Mouse (Mus musculus) liver, embryonic 12.5 days (tissue): ENCODE measurements around the gene Ccnd1. TPM values are rescaled to one million over a fixed set of nuclear protein-coding genes. Genes with fewer than 3 reads are reported as not detected.

Experiments used
- ATAC-seq: fragments of 200-750 bp; cut with Nextera tagmentation; 2 replicates; pipeline ENCODE4 v1.8.0; 2017; ENCODE audit warnings: moderate number of reproducible peaks, mild to moderate bottlenecking, moderate library complexity
- H3K27ac ChIP-seq: fragments of 300-500 bp; sonication (generic); 2 replicates; pipeline ENCODE4 v1.5.1; 2016; ENCODE audit warnings: mild to moderate bottlenecking
- H3K27me3 ChIP-seq: fragments of 300-500 bp; sonication (generic); replicated peaks from 2 replicates; pipeline ENCODE4 v1.6.1; 2016; ENCODE audit warnings: mild to moderate bottlenecking, moderate library complexity
- H3K36me3 ChIP-seq: fragments of 300-500 bp; sonication (generic); 2 replicates; pipeline ENCODE4 v1.6.1; 2016; ENCODE audit warnings: mild to moderate bottlenecking, moderate library complexity
- H3K4me1 ChIP-seq: fragments of 300-500 bp; sonication (generic); 2 replicates; pipeline ENCODE4 v1.6.1; 2016
- H3K4me2 ChIP-seq: fragments of 300-500 bp; sonication (generic); 2 replicates; pipeline ENCODE4 v1.6.1; 2016; ENCODE audit warnings: mild to moderate bottlenecking, moderate library complexity
- H3K4me3 ChIP-seq: fragments of 300-500 bp; sonication (generic); 2 replicates; pipeline ENCODE4 v1.5.1; 2016; ENCODE audit warnings: mild to moderate bottlenecking, moderate library complexity
- H3K9ac ChIP-seq: fragments of 300-500 bp; sonication (generic); 2 replicates; pipeline ENCODE4 v1.6.1; 2016; ENCODE audit warnings: mild to moderate bottlenecking, moderate library complexity
- H3K9me3 ChIP-seq: fragments of 300-500 bp; sonication (generic); replicated peaks from 2 replicates; pipeline ENCODE4 v1.6.1; 2016; ENCODE audit warnings: mild to moderate bottlenecking, moderate library complexity
- WGBS: fragments of 180-500 bp; shearing (Covaris S2); methylation state at CpG from one replicate; pipeline ENCODE4 v1.1.7; 2016; ENCODE audit not compliant: insufficient replicate concordance; 5-methylcytosine and 5-hydroxymethylcytosine counted together
- polyA plus RNA-seq: library from polyadenylated mRNA; unstranded; fragments of >200 nt; fragmentation: Nextera tagmentation; extraction: Ambion mirVana; gene quantifications from 2 replicates; pipeline ENCODE4 v1.2.1, GENCODE M21; 2016

The Ccnd1 gene
- polyA plus RNA-seq, 1 experiment from 2014 or later: 46.0 TPM

DNA sequence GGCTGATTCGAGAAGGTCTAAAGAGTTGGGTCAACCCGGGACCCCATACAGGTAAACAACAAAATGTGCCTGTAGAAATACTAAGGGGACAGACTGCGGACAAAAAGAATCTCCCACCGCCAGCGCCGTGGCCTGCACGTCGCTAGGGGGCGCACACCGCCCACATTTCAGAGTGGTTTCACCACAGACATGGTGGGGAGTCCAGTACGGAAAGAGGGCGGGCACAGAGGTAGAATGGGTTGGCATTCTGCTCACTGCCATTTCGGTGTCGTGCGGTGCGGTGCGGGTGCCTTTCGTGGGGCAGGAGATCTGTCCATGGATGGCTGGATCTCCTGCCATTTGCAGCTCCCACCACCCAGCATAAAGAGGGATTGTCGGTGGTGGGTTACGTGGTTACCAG, 2.2 kb downstream of the Ccnd1 start:
- Histone ChIP-seq H3K4me3 (peak overlapping the region; percentile 57), H3K9ac (peak overlapping the region; percentile 59; the same call in 1 of the 2 replicates), H3K4me1 (peaks cover 20% of the 10 kb centered on the region), H3K36me3 (peaks cover 48% of the 10 kb centered on the region), H3K9me3 (no peaks in the 10 kb centered on the region), H3K27ac (no peak overlapping the region), H3K4me2 (peak overlapping the region; percentile 61), H3K27me3 (peaks cover 68% of the 10 kb centered on the region)
- WGBS: 2% methylated on average over 20 of the region's 20 CpGs
- ATAC-seq: no peak

DNA sequence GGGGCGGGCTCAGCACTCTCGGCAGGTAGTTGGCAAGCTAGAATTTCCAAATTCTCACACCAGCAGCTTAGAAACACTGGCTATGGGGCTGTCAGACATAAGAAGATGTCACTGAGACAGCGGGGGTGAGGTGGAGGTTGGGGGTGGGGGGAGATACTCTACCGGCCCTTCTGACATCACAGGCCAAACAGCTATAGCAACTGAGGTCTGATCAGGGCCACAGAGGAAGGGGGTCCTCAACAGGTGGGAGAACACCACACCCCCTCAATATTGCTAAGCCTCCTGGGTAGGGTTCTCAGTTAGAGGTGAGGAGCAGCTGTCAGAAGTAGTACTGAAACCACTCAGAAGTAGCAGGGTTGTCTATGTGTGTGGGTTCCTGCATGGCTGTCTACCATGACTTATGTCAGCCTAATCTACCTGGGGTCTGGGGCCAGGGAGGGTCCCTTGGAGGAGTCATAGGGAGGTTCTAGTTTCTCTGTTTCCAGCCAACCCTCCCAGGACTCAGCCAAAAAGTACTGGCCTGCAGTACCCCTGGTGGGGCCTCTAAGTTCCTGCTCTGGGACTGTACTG, 3.3 kb downstream of the Ccnd1 start:
- Histone ChIP-seq H3K4me2 (no peak overlapping the region), H3K4me1 (peaks cover 15% of the 10 kb centered on the region), H3K36me3 (peaks cover 54% of the 10 kb centered on the region), H3K27ac (no peak overlapping the region), H3K9me3 (no peaks in the 10 kb centered on the region), H3K4me3 (no peak overlapping the region), H3K9ac (no peak overlapping the region), H3K27me3 (peaks cover 57% of the 10 kb centered on the region)
- 63% methylated on average over 4 of the region's 4 CpGs for WGBS
- no peak for ATAC-seq

DNA sequence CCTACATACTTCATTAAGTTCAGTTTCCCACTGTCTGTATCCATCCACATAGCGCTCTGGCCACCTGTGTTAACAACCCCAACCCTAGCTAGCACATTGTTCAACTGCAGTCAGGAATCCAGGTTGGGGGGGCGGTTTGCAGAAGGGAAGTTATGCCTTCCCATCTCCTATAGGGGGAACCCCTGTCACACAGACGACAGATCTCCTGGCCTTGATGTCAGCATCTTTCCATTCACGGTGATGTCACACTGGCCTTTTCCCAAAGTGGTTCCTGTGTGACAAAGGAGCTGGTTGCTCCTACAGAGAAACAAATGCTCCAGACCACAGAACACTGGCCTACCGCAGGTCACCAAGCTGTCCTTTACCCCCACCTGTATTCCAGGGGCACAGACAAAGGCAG, 4.2 kb downstream of the Ccnd1 start:
- ATAC-seq: no peak
- H3K36me3 ChIP-seq: peaks cover 57% of the 10 kb centered on the region
- H3K9ac ChIP-seq: no peak overlapping the region
- H3K27me3 ChIP-seq: peaks cover 48% of the 10 kb centered on the region
- H3K27ac ChIP-seq: no peak overlapping the region
- H3K4me2 ChIP-seq: no peak overlapping the region
- 46% methylated on average over 5 of the region's 5 CpGs for WGBS
- H3K4me1 ChIP-seq: peaks cover 11% of the 10 kb centered on the region
- no peak overlapping the region for H3K4me3 ChIP-seq
- H3K9me3 ChIP-seq: no peaks in the 10 kb centered on the region

DNA sequence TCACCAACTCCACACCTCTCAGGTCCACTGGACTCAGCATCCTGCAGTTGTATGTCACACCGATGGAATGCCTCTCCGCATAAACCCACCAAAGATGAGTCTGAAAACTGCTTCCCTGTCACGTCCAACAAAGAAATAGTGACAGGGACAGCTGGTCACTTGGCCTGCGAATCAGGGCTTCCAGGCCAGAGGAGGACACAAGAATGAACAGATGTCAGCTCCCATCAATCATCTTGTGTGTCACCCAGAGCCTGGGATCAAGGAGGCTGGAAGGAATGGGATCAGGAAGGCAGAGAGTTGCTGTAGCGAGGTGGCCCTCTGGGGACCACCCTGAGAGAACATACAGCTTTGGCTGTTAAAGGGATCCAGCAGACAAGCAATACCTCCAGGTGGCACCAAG, 4.8 kb downstream of the Ccnd1 start:
- no peak overlapping the region for H3K9ac ChIP-seq
- no peaks in the 10 kb centered on the region for H3K9me3 ChIP-seq
- WGBS: 68% methylated on average over 5 of the region's 5 CpGs
- H3K4me1 ChIP-seq: peaks cover 10% of the 10 kb centered on the region
- H3K27ac ChIP-seq: no peak overlapping the region
- peaks cover 42% of the 10 kb centered on the region for H3K27me3 ChIP-seq
- H3K4me2 ChIP-seq: no peak overlapping the region
- H3K4me3 ChIP-seq: no peak overlapping the region
- H3K36me3 ChIP-seq: peaks cover 62% of the 10 kb centered on the region
- no peak for ATAC-seq

DNA sequence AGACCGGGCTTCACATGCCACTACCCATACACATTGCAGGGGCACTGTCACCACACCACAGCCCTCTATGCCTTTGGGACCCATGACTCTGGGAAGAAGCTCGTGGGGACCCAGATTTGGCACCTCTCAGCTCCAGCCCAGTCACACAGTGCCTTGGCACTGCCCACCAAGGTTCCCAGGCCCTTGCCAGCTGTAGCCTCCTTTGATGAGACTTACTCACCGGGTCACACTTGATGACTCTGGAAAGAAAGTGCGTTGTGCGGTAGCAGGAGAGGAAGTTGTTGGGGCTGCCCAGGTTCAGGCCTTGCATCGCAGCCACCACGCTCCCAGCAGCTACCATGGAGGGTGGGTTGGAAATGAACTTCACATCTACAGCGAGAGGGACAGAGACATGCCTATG, 5.9 kb downstream of the Ccnd1 start:
- H3K27me3 ChIP-seq: peaks cover 31% of the 10 kb centered on the region
- peaks cover 8% of the 10 kb centered on the region for H3K4me1 ChIP-seq
- no peak for ATAC-seq
- peaks cover 68% of the 10 kb centered on the region for H3K36me3 ChIP-seq
- WGBS: 65% methylated on average over 8 of the region's 8 CpGs
- H3K27ac ChIP-seq: no peak overlapping the region
- no peak overlapping the region for H3K4me2 ChIP-seq
- H3K4me3 ChIP-seq: no peak overlapping the region
- H3K9ac ChIP-seq: no peak overlapping the region
- no peaks in the 10 kb centered on the region for H3K9me3 ChIP-seq

- H3K9me3 ChIP-seq: no peaks in the 10 kb centered on the region
- H3K4me3 ChIP-seq: no peak overlapping the region
- no peak overlapping the region for H3K27ac ChIP-seq
- H3K27me3 ChIP-seq: peaks cover 26% of the 10 kb centered on the region
- no peak for ATAC-seq
- 68% methylated on average over 3 of the region's 3 CpGs for WGBS
- peaks cover 8% of the 10 kb centered on the region for H3K4me1 ChIP-seq
- H3K36me3 ChIP-seq: peaks cover 68% of the 10 kb centered on the region
- no peak overlapping the region for H3K4me2 ChIP-seq
- no peak overlapping the region for H3K9ac ChIP-seq
Measured at GRCm38 (mm10) chr7:144933336-144933735, 6.4 kb downstream of the Ccnd1 start.

- Histone ChIP-seq H3K4me2 (no peak overlapping the region), H3K9ac (no peak overlapping the region), H3K4me1 (peaks cover 16% of the 10 kb centered on the region), H3K36me3 (peaks cover 68% of the 10 kb centered on the region), H3K4me3 (no peak overlapping the region), H3K27me3 (peaks cover 17% of the 10 kb centered on the region), H3K9me3 (no peaks in the 10 kb centered on the region), H3K27ac (no peak overlapping the region; the same call in 1 of the 2 replicates)
- ATAC-seq: no peak
- WGBS: 42% methylated on average over 18 of the region's 18 CpGs
Measured at GRCm38 (mm10) chr7:144932389-144932937, 7.3 kb downstream of the Ccnd1 start.

- Histone ChIP-seq H3K9me3 (no peaks in the 10 kb centered on the region), H3K27me3 (peaks cover 11% of the 10 kb centered on the region), H3K4me2 (no peak overlapping the region), H3K36me3 (peaks cover 63% of the 10 kb centered on the region), H3K4me1 (peaks cover 10% of the 10 kb centered on the region; the same call in 1 of the 2 replicates), H3K27ac (no peak overlapping the region), H3K9ac (no peak overlapping the region), H3K4me3 (no peak overlapping the region)
- 21% methylated on average over 3 of the region's 3 CpGs for WGBS
- no peak for ATAC-seq
Measured at GRCm38 (mm10) chr7:144931778-144932177, 7.9 kb downstream of the Ccnd1 start.

DNA sequence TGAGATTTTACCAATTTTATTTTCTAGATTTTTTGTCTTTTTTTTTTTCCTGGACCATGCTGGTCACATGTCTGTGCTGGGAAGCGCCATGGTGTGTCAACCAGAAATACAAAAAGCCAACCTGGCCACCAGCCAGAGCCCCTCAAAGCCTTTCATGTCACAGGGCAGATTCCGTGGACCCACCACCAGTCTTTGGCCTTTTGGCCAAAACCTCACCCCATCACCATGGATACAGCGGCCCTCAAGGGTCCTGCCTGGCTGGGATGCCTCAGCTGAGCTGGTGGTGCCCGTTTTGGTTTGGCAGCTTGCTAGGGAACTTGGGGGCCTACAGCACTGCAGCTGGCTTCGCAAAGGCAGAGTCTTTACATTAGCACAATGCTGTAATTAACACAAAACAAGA, 9.8 kb downstream of the Ccnd1 start:
- 66% methylated on average over 5 of the region's 5 CpGs for WGBS

DNA sequence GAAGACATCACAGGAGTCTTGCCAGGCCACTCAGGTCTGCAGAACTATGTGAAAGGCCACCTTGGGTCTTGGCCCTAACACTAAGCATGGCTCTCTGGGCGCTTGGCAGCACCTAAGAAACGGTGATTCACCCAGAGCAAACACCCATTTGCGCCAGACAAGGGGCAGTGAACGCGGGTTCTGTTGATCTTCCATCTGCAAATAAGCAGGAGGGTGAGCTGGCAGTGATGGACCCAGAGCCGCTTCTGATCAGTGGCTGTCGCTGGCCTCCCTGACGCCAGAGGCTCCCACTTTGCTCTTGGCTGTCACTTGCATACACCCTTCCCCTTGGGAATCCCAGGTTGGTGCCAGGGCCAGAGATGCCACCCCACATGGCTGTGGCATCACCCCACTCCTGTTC, 10.2 kb downstream of the Ccnd1 start:
- no peak overlapping the region for H3K9ac ChIP-seq
- no peak overlapping the region for H3K27ac ChIP-seq
- H3K9me3 ChIP-seq: no peaks in the 10 kb centered on the region
- H3K27me3 ChIP-seq: no peaks in the 10 kb centered on the region
- no peak overlapping the region for H3K4me2 ChIP-seq
- no peak for ATAC-seq
- H3K4me3 ChIP-seq: no peak overlapping the region
- WGBS: 76% methylated on average over 8 of the region's 8 CpGs
- H3K36me3 ChIP-seq: peaks cover 43% of the 10 kb centered on the region
- peaks cover 8% of the 10 kb centered on the region; the same call in 1 of the 2 replicates for H3K4me1 ChIP-seq

More for the DNA sequence above, 9.8 kb downstream of the Ccnd1 start:
- Histone ChIP-seq H3K27ac (no peak overlapping the region), H3K36me3 (peaks cover 45% of the 10 kb centered on the region), H3K9ac (no peak overlapping the region), H3K4me2 (no peak overlapping the region), H3K4me1 (peaks cover 8% of the 10 kb centered on the region; the same call in 1 of the 2 replicates), H3K27me3 (no peaks in the 10 kb centered on the region), H3K4me3 (no peak overlapping the region), H3K9me3 (no peaks in the 10 kb centered on the region)
- no peak for ATAC-seq

- WGBS: 74% methylated on average over 6 of the region's 6 CpGs
Measured at GRCm38 (mm10) chr7:144928889-144929210, 10.9 kb downstream of the Ccnd1 start.

GRCm38 (mm10) chr7:144928009-144928888, 11.5 kb downstream of the Ccnd1 start:
- Histone ChIP-seq H3K27me3 (no peaks in the 10 kb centered on the region), H3K36me3 (peaks cover 43% of the 10 kb centered on the region), H3K9me3 (no peaks in the 10 kb centered on the region), H3K9ac (no peak overlapping the region), H3K4me3 (no peak overlapping the region), H3K4me2 (no peak overlapping the region), H3K27ac (no peak overlapping the region), H3K4me1 (peaks cover 8% of the 10 kb centered on the region; the same call in 1 of the 2 replicates)
- WGBS: 51% methylated on average over 4 of the region's 4 CpGs
- no peak for ATAC-seq

More at GRCm38 (mm10) chr7:144928889-144929210, 10.9 kb downstream of the Ccnd1 start:
- no peak for ATAC-seq
- Histone ChIP-seq H3K4me3 (no peak overlapping the region), H3K27ac (no peak overlapping the region), H3K36me3 (peaks cover 43% of the 10 kb centered on the region), H3K4me1 (peaks cover 8% of the 10 kb centered on the region; the same call in 1 of the 2 replicates), H3K9ac (no peak overlapping the region), H3K9me3 (no peaks in the 10 kb centered on the region), H3K27me3 (no peaks in the 10 kb centered on the region), H3K4me2 (no peak overlapping the region)
